Mouse (Mus musculus): ENCODE measurements around the gene March7. TPM values are rescaled to one million over a fixed set of nuclear protein-coding genes. Genes with fewer than 3 reads are reported as not detected.

March7 gene
- total and polyA plus RNA-seq, 2 experiments from 2014 or later: 57.5 to 81.2 TPM

DNA sequence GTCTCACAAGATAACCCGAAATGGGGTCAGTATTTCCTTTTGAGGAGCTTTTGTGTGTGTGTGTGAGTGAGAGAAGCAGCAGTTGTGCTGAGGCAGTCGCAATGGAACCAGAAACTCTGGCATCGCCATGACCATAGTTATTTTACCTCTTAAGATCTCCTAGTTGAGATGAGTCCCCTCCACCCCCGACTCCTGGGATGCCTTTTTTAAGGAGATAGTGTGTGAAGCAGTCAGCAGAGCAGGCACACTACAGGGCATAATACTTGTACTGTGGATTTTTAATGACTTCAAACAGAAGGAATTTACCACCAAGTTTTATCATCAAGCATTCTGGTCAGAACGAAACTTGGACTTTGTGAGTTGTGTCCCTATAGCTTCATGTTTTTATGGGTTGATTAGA, 1.1 kb downstream of the March7 start:
- peak overlapping the region; percentile 97 for H3K9ac ChIP-seq (replicated peaks; ENCODE audit: low read length)
- H3K9me3 ChIP-seq (ENCODE audit: low read length): no peaks in the 10 kb centered on the region
- WGBS: 18% methylated on average over 5 of the region's 5 CpGs
- peak overlapping the region; percentile 88 for H3K4me3 ChIP-seq (ENCODE audit: low read length)
- H3K36me3 ChIP-seq (ENCODE audit: insufficient read depth, low read length): no peaks in the 10 kb centered on the region
- H3K27ac ChIP-seq: no peak overlapping the region
- TF ChIP-seq CTCF (IDR thresholded peaks at IDR 0.05; ENCODE audit: low read depth): no peak
- peak overlapping the region; percentile 80 for H3K4me2 ChIP-seq (ENCODE audit: low read depth, low read length)
- ATAC-seq (no peak), DNase-seq (ENCODE audit: low spot score) (peak; percentile 5)
- peaks cover 24% of the 10 kb centered on the region; the same call in 1 of the 2 replicates for H3K4me1 ChIP-seq (ENCODE audit: insufficient read depth, low read length)
- no peaks in the 10 kb centered on the region for H3K27me3 ChIP-seq (ENCODE audit: insufficient read depth, low read length)

DNA sequence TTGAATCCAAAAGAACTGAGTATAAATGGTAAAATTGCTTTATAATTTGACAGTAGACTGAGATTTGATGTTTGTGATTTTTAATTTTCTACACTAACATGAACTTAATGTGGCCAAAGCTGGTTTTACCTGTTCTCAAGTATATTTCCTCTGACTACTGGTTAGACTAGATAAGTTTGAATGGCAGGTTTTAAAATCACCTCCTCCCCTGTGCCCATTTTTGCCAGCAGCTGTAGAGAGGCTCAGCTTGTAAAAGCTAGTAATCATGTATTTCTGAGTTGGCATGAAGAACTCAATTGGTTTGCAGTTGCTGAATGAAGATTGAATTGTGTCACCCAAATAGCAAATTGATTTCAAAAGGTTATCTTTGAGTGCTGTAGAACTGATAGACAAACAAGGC, 2.8 kb downstream of the March7 start:
- Histone ChIP-seq H3K4me1 (ENCODE audit: insufficient read depth, low read length) (peaks cover 24% of the 10 kb centered on the region; the same call in 1 of the 2 replicates), H3K4me2 (ENCODE audit: low read depth, low read length) (no peak overlapping the region)
- TF ChIP-seq CTCF (IDR thresholded peaks at IDR 0.05; ENCODE audit: low read depth): no peak

DNA sequence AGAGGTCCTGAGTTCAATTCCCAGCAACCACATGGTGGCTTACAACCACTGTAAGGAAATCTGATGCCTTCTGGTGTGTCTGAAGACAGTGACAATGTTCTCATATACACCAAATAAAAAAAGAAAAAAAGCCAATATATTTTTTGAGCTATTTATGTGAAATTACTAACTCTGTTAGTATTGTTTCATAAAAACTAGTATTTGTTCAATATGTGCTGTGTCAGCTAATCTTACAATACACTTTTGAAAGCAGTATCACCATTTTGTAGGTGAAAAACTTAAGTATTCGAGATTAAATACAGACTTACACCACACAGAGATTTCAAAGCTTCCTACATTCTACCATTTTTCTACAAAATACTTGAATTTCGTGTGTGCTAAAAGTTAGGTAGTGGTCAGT, 5.0 kb downstream of the March7 start:
- H3K4me1 ChIP-seq (ENCODE audit: insufficient read depth, low read length): peaks cover 16% of the 10 kb centered on the region; the same call in 1 of the 2 replicates
- no peak for DNase-seq (ENCODE audit: low spot score)
- no peak overlapping the region for H3K4me3 ChIP-seq (ENCODE audit: low read length)
- WGBS: 96% methylated on average over 2 of the region's 2 CpGs
- H3K9me3 ChIP-seq (ENCODE audit: low read length): no peaks in the 10 kb centered on the region
- no peak for ATAC-seq
- H3K27me3 ChIP-seq (ENCODE audit: insufficient read depth, low read length): no peaks in the 10 kb centered on the region
- H3K4me2 ChIP-seq (ENCODE audit: low read depth, low read length): no peak overlapping the region
- no peak for TF ChIP-seq CTCF (IDR thresholded peaks at IDR 0.05; ENCODE audit: low read depth)
- H3K27ac ChIP-seq: no peak overlapping the region
- H3K36me3 ChIP-seq (ENCODE audit: insufficient read depth, low read length): no peaks in the 10 kb centered on the region
- H3K9ac ChIP-seq (replicated peaks; ENCODE audit: low read length): no peak overlapping the region

More for the DNA sequence above, 2.8 kb downstream of the March7 start:
- Histone ChIP-seq H3K9ac (replicated peaks; ENCODE audit: low read length) (no peak overlapping the region), H3K27ac (no peak overlapping the region), H3K9me3 (ENCODE audit: low read length) (no peaks in the 10 kb centered on the region), H3K27me3 (ENCODE audit: insufficient read depth, low read length) (no peaks in the 10 kb centered on the region), H3K4me3 (ENCODE audit: low read length) (no peak overlapping the region), H3K36me3 (ENCODE audit: insufficient read depth, low read length) (no peaks in the 10 kb centered on the region)
- ATAC-seq (no peak), DNase-seq (ENCODE audit: low spot score) (no peak)

DNA sequence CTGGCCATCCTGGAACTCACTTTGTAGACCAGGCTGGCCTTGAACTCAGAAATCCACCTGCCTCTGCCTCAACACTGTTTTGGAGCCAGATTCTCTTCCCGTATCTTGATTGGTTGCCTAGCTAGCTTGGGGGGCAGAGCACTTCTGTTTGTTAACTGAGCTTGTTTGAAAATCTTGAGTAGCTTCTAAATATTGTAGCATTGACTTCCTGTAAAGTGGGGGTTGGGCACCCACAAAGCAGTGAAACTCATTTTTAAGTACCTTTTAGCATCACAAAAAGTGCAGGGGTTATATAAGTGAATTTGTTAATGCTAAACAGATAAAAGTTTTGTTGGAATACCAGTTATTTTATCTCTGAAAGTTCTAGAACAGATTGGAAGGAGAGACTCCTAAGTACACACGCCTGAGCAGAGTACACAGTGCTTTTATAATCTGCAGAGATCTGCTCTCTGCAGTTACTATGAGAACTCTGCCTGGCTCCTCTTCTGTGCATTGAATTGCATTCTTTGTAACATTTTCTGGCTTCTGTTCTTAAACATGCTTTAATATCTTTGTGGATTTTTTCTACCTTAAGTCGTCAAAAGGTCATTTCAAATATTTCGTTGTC, 7.0 kb downstream of the March7 start:
- 81% methylated on average over 4 of the region's 4 CpGs for WGBS
- no peaks in the 10 kb centered on the region for H3K36me3 ChIP-seq (ENCODE audit: insufficient read depth, low read length)
- no peak for TF ChIP-seq CTCF (IDR thresholded peaks at IDR 0.05; ENCODE audit: low read depth)
- no peak overlapping the region for H3K27ac ChIP-seq
- no peak overlapping the region for H3K9ac ChIP-seq (replicated peaks; ENCODE audit: low read length)
- H3K27me3 ChIP-seq (ENCODE audit: insufficient read depth, low read length): no peaks in the 10 kb centered on the region
- H3K4me2 ChIP-seq (ENCODE audit: low read depth, low read length): no peak overlapping the region
- H3K4me1 ChIP-seq (ENCODE audit: insufficient read depth, low read length): peaks cover 14% of the 10 kb centered on the region; the same call in 1 of the 2 replicates
- H3K4me3 ChIP-seq (ENCODE audit: low read length): no peak overlapping the region
- ATAC-seq (no peak), DNase-seq (ENCODE audit: low spot score) (no peak)
- no peaks in the 10 kb centered on the region for H3K9me3 ChIP-seq (ENCODE audit: low read length)

DNA sequence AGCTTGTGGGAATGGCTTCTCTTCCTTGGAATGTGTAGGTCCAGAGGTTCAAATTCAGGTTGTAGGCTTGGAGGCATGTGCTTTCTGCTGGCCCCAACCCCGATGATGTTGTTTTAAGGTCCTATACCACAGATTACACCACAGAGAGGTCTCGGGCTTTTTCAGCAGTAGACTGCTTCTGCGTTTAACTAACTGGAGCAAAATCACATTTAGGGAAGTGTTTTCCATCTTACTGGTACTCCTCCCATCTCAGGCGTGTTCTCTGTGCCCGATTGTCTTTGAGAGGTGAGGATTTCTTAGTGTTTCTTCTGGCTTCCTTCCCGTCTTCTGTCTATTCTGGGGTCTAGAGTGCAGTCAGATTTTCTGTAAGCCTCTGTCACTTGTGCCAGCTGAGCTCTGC, 7.9 kb downstream of the March7 start:
- H3K9ac ChIP-seq (replicated peaks; ENCODE audit: low read length): no peak overlapping the region
- ATAC-seq (no peak), DNase-seq (ENCODE audit: low spot score) (no peak)
- H3K27me3 ChIP-seq (ENCODE audit: insufficient read depth, low read length): no peaks in the 10 kb centered on the region
- no peak overlapping the region for H3K4me3 ChIP-seq (ENCODE audit: low read length)
- TF ChIP-seq CTCF (IDR thresholded peaks at IDR 0.05; ENCODE audit: low read depth): no peak
- H3K4me2 ChIP-seq (ENCODE audit: low read depth, low read length): no peak overlapping the region
- no peak overlapping the region for H3K27ac ChIP-seq
- H3K4me1 ChIP-seq (ENCODE audit: insufficient read depth, low read length): peaks cover 9% of the 10 kb centered on the region; the same call in 1 of the 2 replicates
- 84% methylated on average over 6 of the region's 6 CpGs for WGBS
- H3K9me3 ChIP-seq (ENCODE audit: low read length): no peaks in the 10 kb centered on the region
- H3K36me3 ChIP-seq (ENCODE audit: insufficient read depth, low read length): no peaks in the 10 kb centered on the region

DNA sequence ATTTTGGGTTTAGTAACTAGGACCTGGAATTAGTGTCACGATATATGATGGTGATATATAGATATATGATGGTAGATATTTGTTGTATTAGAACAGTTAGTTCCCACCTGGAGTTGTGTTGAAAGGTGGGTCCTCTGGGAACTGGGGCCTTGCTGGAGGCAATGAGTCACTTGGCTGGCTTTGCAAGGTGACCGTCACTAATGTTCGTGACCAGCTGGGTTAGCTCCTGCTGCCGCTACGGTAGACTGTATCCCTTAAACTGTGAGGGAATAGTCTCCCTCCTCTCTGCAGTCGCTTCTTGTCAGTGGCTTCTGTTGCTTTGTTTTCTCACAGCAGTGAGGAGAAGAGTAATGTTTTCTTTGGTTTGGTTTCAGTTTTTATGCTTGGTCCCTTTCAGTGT, 11.5 kb downstream of the March7 start:
- Histone ChIP-seq H3K27me3 (ENCODE audit: insufficient read depth, low read length) (no peaks in the 10 kb centered on the region), H3K9me3 (ENCODE audit: low read length) (no peaks in the 10 kb centered on the region), H3K4me1 (ENCODE audit: insufficient read depth, low read length) (peaks cover 6% of the 10 kb centered on the region; the same call in 1 of the 2 replicates), H3K4me2 (ENCODE audit: low read depth, low read length) (no peak overlapping the region), H3K36me3 (ENCODE audit: insufficient read depth, low read length) (no peaks in the 10 kb centered on the region), H3K9ac (replicated peaks; ENCODE audit: low read length) (no peak overlapping the region), H3K27ac (no peak overlapping the region), H3K4me3 (ENCODE audit: low read length) (no peak overlapping the region)
- TF ChIP-seq CTCF (IDR thresholded peaks at IDR 0.05; ENCODE audit: low read depth): no peak
- ATAC-seq: no peak
- DNase-seq (ENCODE audit: low spot score): no peak
- WGBS: 48% methylated on average over 6 of the region's 6 CpGs

DNA sequence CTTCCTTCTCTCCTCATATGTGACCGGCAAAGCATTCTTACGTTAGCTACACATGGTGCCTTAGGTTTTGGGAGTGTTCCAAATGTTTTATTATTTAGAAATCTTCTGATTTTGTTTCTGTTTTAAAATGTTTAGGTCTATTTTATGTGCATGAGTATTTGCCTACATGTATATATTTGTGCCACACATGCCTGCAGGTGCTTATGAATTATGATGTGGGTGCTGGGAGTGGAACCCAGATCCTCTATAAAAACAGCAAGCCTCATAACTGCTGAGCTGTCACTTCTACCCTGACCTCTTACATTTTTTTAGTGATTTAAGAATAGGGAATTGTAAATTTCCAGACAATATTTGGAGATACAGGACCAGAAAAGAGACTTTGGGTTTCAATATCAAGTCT, 12.3 kb downstream of the March7 start:
- H3K27ac ChIP-seq: no peak overlapping the region
- ATAC-seq (no peak), DNase-seq (ENCODE audit: low spot score) (no peak)
- TF ChIP-seq CTCF (IDR thresholded peaks at IDR 0.05; ENCODE audit: low read depth): no peak
- H3K9ac ChIP-seq (replicated peaks; ENCODE audit: low read length): no peak overlapping the region
- H3K36me3 ChIP-seq (ENCODE audit: insufficient read depth, low read length): no peaks in the 10 kb centered on the region
- WGBS: 53% methylated on average over 2 of the region's 2 CpGs
- no peaks in the 10 kb centered on the region for H3K27me3 ChIP-seq (ENCODE audit: insufficient read depth, low read length)
- no peak overlapping the region for H3K4me2 ChIP-seq (ENCODE audit: low read depth, low read length)
- peaks cover 6% of the 10 kb centered on the region; the same call in 1 of the 2 replicates for H3K4me1 ChIP-seq (ENCODE audit: insufficient read depth, low read length)
- H3K9me3 ChIP-seq (ENCODE audit: low read length): no peaks in the 10 kb centered on the region
- no peak overlapping the region for H3K4me3 ChIP-seq (ENCODE audit: low read length)
